Mouse (Mus musculus): ENCODE data around the gene Sesn1. TPM values are rescaled to one million over a fixed set of nuclear protein-coding genes. Genes with fewer than 3 reads are reported as not detected.

The Sesn1 gene
- 35.3 and 36.1 TPM in 2 replicates for polyA plus RNA-seq (2015; fragmentation: Nextera tagmentation; extraction: Ambion mirVana)

GRCm38 (mm10) chr10:41809771-41810563 is at the start of gene Sesn1, which contains the start of gene Cep57l1:
Gene Sesn1 (plus strand): TSS chr10:41809935.
Gene Cep57l1 (minus strand): TSS chr10:41809871.
- peak; percentile 5; the same call in 1 of the 2 replicates for TF ChIP-seq CTCF (IDR thresholded peaks at IDR 0.05; ENCODE audit: low read depth)
- WGBS, result 0% methylated on average over 68 of the region's 69 CpGs
- DNase-seq (ENCODE audit: low spot score) (peak; percentile 97), ATAC-seq (replicated peaks; ENCODE audit: low FRiP score, low read depth) (peak; percentile 96)
- no peaks in the 10 kb centered on the region for H3K9me3 ChIP-seq (replicated peaks; ENCODE audit: low read length)
- no peaks in the 10 kb centered on the region for H3K27me3 ChIP-seq (ENCODE audit: insufficient read depth, low read length)
- peak within 1 kb of the TSS; percentile 93 for H3K27ac ChIP-seq
- no peaks in the 10 kb centered on the region for H3K36me3 ChIP-seq (ENCODE audit: insufficient read depth, low read length)
- peak within 1 kb of the TSS; percentile 62 for H3K4me3 ChIP-seq (replicated peaks; ENCODE audit: low read depth, low read length)
- peak within 1 kb of the TSS; percentile 66 for H3K4me2 ChIP-seq (ENCODE audit: low read length)
- H3K9ac ChIP-seq (ENCODE audit: low read depth, low read length), result peak within 1 kb of the TSS; percentile 53
- H3K4me1 ChIP-seq (replicated peaks; ENCODE audit: insufficient read depth, low read length), result peaks cover 14% of the 10 kb centered on the region; the same call in 1 of the 2 replicates

- no peak overlapping the region for H3K4me2 ChIP-seq (ENCODE audit: low read length)
- no peaks in the 10 kb centered on the region for H3K4me1 ChIP-seq (replicated peaks; ENCODE audit: insufficient read depth, low read length)
- H3K36me3 ChIP-seq (ENCODE audit: insufficient read depth, low read length), result no peaks in the 10 kb centered on the region
- DNase-seq (ENCODE audit: low spot score) (no peak), ATAC-seq (replicated peaks; ENCODE audit: low FRiP score, low read depth) (no peak)
- H3K9ac ChIP-seq (ENCODE audit: low read depth, low read length), result no peak overlapping the region
- no peaks in the 10 kb centered on the region for H3K9me3 ChIP-seq (replicated peaks; ENCODE audit: low read length)
- 67% methylated on average over 3 of the region's 3 CpGs for WGBS
- no peak for TF ChIP-seq CTCF (IDR thresholded peaks at IDR 0.05; ENCODE audit: low read depth)
- no peak overlapping the region for H3K27ac ChIP-seq
- no peak overlapping the region for H3K4me3 ChIP-seq (replicated peaks; ENCODE audit: low read depth, low read length)
- no peaks in the 10 kb centered on the region for H3K27me3 ChIP-seq (ENCODE audit: insufficient read depth, low read length)
These were observed 48.9 kb upstream of the Sesn1 start for GRCm38 (mm10) chr10:41760866-41761265.

- Histone ChIP-seq H3K9me3 (replicated peaks; ENCODE audit: low read length) (no peaks in the 10 kb centered on the region), H3K27me3 (ENCODE audit: insufficient read depth, low read length) (no peaks in the 10 kb centered on the region), H3K4me2 (ENCODE audit: low read length) (no peak overlapping the region), H3K4me3 (replicated peaks; ENCODE audit: low read depth, low read length) (no peak overlapping the region), H3K9ac (ENCODE audit: low read depth, low read length) (no peak overlapping the region), H3K27ac (no peak overlapping the region), H3K36me3 (ENCODE audit: insufficient read depth, low read length) (no peaks in the 10 kb centered on the region), H3K4me1 (replicated peaks; ENCODE audit: insufficient read depth, low read length) (no peaks in the 10 kb centered on the region)
- no peak for ATAC-seq (replicated peaks; ENCODE audit: low FRiP score, low read depth)
- 76% methylated on average over 3 of the region's 3 CpGs for WGBS
- no peak for TF ChIP-seq CTCF (IDR thresholded peaks at IDR 0.05; ENCODE audit: low read depth)
- DNase-seq (ENCODE audit: low spot score), result no peak
These were observed 45.9 kb upstream of the Sesn1 start for GRCm38 (mm10) chr10:41763741-41764385.

GRCm38 (mm10) chr10:41765586-41765985 is 44.1 kb upstream of the Sesn1 start:
- Histone ChIP-seq H3K4me2 (ENCODE audit: low read length) (no peak overlapping the region), H3K36me3 (ENCODE audit: insufficient read depth, low read length) (no peaks in the 10 kb centered on the region), H3K9ac (ENCODE audit: low read depth, low read length) (no peak overlapping the region), H3K4me1 (replicated peaks; ENCODE audit: insufficient read depth, low read length) (no peaks in the 10 kb centered on the region), H3K4me3 (replicated peaks; ENCODE audit: low read depth, low read length) (no peak overlapping the region), H3K27me3 (ENCODE audit: insufficient read depth, low read length) (no peaks in the 10 kb centered on the region), H3K27ac (no peak overlapping the region), H3K9me3 (replicated peaks; ENCODE audit: low read length) (no peaks in the 10 kb centered on the region)
- DNase-seq (ENCODE audit: low spot score) (no peak), ATAC-seq (replicated peaks; ENCODE audit: low FRiP score, low read depth) (no peak)
- no peak for TF ChIP-seq CTCF (IDR thresholded peaks at IDR 0.05; ENCODE audit: low read depth)
- WGBS, result 88% methylated on average over 4 of the region's 4 CpGs

- Histone ChIP-seq H3K9me3 (replicated peaks; ENCODE audit: low read length) (no peaks in the 10 kb centered on the region), H3K27ac (no peak overlapping the region), H3K36me3 (ENCODE audit: insufficient read depth, low read length) (no peaks in the 10 kb centered on the region), H3K27me3 (ENCODE audit: insufficient read depth, low read length) (no peaks in the 10 kb centered on the region), H3K4me3 (replicated peaks; ENCODE audit: low read depth, low read length) (no peak overlapping the region), H3K4me2 (ENCODE audit: low read length) (no peak overlapping the region), H3K9ac (ENCODE audit: low read depth, low read length) (no peak overlapping the region), H3K4me1 (replicated peaks; ENCODE audit: insufficient read depth, low read length) (no peaks in the 10 kb centered on the region)
- no peak for TF ChIP-seq CTCF (IDR thresholded peaks at IDR 0.05; ENCODE audit: low read depth)
- ATAC-seq (replicated peaks; ENCODE audit: low FRiP score, low read depth), result no peak
- WGBS, result 40% methylated on average over 4 of the region's 4 CpGs
- no peak for DNase-seq (ENCODE audit: low spot score)
These were observed 43.5 kb upstream of the Sesn1 start for GRCm38 (mm10) chr10:41766280-41766679.

GRCm38 (mm10) chr10:41767254-41767653 is 42.5 kb upstream of the Sesn1 start:
- no peak overlapping the region for H3K4me2 ChIP-seq (ENCODE audit: low read length)
- H3K4me3 ChIP-seq (replicated peaks; ENCODE audit: low read depth, low read length), result no peak overlapping the region
- H3K9ac ChIP-seq (ENCODE audit: low read depth, low read length), result no peak overlapping the region

More at GRCm38 (mm10) chr10:41767254-41767653, 42.5 kb upstream of the Sesn1 start:
- 91% methylated on average over 6 of the region's 6 CpGs for WGBS
- DNase-seq (ENCODE audit: low spot score), result no peak
- TF ChIP-seq CTCF (IDR thresholded peaks at IDR 0.05; ENCODE audit: low read depth), result no peak
- Histone ChIP-seq H3K27me3 (ENCODE audit: insufficient read depth, low read length) (no peaks in the 10 kb centered on the region), H3K9me3 (replicated peaks; ENCODE audit: low read length) (no peaks in the 10 kb centered on the region), H3K4me1 (replicated peaks; ENCODE audit: insufficient read depth, low read length) (no peaks in the 10 kb centered on the region), H3K36me3 (ENCODE audit: insufficient read depth, low read length) (no peaks in the 10 kb centered on the region), H3K27ac (no peak overlapping the region)
- ATAC-seq (replicated peaks; ENCODE audit: low FRiP score, low read depth), result no peak

Data from kidney, postnatal 0 days (tissue).